Mouse (Mus musculus): ENCODE data around the gene Asap3.

Asap3 gene

GRCm38 (mm10) chr4:136259916-136260315, 53.8 kb downstream of the Asap3 start:
- no peak for DNase-seq (ENCODE audit: low spot score)

GRCm38 (mm10) chr4:136260491-136261180, 54.5 kb downstream of the Asap3 start:
- peak; percentile 79 for DNase-seq (ENCODE audit: low spot score)

DNA sequence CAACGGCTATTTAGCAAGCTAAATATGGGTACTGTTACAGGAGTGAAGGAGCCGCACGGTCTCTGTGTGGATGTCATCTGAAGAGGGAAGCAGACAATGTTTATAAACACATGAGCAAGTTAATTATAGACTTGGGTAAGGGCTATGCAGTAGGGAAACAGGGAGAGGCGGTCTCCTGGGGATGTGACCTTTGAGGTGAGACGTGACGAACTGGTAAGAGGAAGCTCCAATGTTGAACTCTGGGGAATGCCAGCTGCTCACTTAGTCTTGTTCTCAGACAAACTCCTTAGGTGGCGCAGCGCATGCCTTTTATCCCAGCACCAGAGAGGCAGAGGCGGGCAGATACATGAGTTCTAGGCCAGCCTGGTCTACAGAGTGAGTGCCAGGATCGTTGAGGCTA, 55.7 kb downstream of the Asap3 start:
- no peak for DNase-seq (ENCODE audit: low spot score)

DNA sequence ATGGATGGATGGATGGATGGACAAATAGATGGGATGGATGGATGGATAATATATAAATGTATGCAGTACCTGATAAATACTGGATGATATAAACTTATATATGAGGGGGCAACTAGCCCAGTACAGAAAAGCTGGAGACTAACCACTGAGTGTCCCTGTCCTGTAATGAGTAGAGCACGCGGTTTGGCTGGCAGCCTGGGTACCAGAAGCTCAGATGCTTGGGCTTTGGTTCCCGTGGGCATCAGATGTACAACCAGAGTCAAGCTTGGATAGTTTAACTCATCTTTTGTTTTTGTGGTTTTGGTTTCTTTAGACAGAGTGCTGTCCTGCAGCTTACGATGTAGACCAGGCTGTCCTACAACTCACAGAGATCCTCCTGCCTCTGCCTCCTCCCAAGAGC, 57.4 kb downstream of the Asap3 start:
- DNase-seq (ENCODE audit: low spot score): no peak

- DNase-seq (ENCODE audit: low spot score): no peak
Observed at GRCm38 (mm10) chr4:136266716-136267343, 60.7 kb downstream of the Asap3 start.

GRCm38 (mm10) chr4:136268912-136269311, 62.7 kb downstream of the Asap3 start:
- DNase-seq (ENCODE audit: low spot score): no peak

GRCm38 (mm10) chr4:136270648-136271047, 64.5 kb downstream of the Asap3 start:
- no peak for DNase-seq (ENCODE audit: low spot score)

- no peak for DNase-seq (ENCODE audit: low spot score)
Observed at GRCm38 (mm10) chr4:136281097-136281496, 74.9 kb downstream of the Asap3 start.

- no peak for DNase-seq (ENCODE audit: low spot score)
Observed at GRCm38 (mm10) chr4:136281611-136282010, 75.4 kb downstream of the Asap3 start.

DNA sequence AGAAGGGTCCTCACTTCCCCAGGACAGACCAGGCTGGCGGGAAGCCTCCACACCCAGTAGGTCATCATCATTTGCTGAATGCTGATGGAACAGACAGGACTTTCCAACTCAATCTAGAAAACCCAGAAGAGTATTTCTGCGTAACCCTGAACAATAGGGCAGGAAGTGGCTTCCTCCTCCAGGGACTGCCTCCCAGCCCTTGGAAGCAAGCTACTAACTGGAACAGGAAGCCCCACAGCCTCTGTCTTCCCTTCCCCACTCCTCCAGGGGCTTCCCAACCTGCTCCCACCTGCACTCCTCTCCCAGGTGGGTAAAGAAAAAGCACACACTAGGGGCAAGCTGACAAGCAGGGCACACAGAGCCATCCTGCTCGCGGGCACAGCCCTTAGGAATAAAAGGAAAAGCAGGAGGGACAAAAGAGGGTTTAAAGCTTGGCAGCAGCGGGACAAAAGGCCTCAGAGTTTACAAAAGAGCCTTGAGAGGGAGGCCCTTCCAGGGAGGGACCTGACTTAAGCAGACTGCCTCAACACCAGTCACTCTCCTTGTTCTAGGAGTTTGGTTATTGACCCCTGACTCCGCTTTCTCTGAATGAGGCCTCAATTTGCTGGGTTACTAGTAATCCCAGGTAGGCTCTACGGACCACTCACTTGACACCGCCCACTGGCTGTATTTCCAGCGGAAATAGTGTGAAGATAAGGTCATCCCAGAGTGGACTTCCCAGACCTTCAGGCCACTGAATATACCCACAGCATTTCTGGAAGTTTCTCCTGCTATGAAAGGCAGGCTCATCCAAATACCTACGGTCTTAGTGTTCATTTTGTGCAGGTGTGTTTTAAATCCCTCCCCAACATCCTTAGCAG, 76.7 kb downstream of the Asap3 start:
- DNase-seq (ENCODE audit: low spot score): no peak

DNA sequence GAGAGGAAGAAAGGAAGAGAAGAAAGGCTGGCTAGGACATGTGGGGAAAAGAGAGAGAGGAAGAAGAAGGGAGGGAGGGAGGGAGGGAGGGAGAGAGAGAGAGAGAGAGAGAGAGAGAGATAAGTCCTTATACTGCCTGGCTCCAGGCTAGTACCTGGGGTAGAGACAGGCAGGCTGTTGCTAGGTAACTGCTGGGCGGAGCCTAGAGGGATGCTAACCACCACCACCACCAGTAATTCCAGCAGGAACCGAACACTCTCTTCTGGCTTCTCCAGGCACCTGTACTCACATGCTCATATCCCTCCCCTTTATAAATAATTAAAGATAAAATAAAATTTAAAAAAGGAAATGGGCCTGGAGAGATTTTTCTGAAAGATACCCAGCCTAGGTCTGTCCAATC, 77.6 kb downstream of the Asap3 start:
- no peak for DNase-seq (ENCODE audit: low spot score)

DNA sequence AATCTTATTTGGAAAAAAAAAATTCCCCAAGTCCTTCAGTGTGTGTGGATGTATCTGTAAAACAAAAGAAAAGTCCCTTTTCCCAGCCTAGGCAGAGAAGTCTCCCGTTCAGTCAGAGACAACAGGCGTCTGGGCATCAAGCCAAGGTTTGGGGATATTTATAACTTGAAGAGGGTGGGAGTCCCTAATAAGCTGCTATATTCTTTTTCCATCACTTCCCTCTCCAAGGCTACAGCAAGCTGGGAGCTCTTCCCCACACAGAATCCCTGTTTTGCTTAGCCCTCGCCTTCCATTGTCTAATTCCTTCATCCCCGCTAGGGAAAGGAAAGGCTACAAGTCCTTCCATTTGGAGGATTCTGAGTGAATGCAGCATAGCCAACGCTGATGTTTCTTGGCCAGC, 78.3 kb downstream of the Asap3 start, which contains the start of gene Zfp46:
TSS of gene Zfp46 (plus strand) at position 229 of the 400 bp plus-strand sequence.
- peak; percentile 89 for DNase-seq (ENCODE audit: low spot score)

DNA sequence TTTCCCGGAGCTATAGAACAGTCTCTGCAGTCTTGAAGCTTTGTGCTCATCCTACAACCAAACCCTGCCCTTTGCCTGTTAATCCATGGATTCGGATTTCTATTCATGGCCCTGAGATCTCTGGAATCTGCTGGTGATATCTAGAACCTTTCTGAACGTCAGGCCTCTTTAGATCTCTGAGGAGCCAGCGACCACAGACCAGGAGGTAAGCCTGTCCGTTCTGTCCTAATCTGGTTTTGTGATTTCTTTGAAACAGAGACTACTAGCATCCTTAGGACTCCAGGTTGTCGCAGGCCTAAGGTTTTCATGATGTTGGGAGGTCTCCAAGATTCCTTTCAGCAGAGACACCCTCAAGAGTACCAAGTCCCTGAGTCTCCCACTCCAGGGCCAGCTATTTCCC, 78.7 kb downstream of the Asap3 start:
- DNase-seq (ENCODE audit: low spot score): peak; percentile 29

GRCm38 (mm10) chr4:136285348-136285810, 79.2 kb downstream of the Asap3 start:
- peak; percentile 96 for DNase-seq (ENCODE audit: low spot score)

DNA sequence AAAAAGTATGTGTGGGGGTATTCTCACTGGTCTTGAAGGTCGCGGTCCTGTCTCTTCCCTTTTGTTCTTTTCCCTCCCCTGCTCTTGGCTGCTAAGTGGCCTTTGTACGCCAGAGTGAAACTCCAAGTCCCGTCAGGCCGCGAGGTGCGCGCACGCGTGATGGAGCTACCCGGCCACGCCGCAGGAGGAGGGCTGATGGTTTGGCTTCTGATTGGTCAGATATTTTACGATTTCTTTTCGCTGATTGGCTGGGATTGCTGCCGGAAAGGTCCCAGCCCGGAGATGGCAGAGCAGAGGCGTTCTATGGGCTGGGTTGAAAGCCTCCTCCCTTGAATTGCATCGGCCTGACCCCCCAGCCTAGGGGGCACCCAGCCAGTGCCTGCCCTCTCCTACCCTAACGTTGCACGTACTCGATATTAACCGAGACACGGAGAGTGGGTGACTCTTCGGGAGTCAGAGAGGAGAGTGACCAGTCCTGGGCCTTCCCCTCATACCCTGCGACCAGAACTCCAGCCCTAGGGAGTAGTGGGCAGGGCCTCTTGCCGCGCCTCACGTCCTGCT, 79.7 kb downstream of the Asap3 start:
- DNase-seq (ENCODE audit: low spot score): peak; percentile 97

DNA sequence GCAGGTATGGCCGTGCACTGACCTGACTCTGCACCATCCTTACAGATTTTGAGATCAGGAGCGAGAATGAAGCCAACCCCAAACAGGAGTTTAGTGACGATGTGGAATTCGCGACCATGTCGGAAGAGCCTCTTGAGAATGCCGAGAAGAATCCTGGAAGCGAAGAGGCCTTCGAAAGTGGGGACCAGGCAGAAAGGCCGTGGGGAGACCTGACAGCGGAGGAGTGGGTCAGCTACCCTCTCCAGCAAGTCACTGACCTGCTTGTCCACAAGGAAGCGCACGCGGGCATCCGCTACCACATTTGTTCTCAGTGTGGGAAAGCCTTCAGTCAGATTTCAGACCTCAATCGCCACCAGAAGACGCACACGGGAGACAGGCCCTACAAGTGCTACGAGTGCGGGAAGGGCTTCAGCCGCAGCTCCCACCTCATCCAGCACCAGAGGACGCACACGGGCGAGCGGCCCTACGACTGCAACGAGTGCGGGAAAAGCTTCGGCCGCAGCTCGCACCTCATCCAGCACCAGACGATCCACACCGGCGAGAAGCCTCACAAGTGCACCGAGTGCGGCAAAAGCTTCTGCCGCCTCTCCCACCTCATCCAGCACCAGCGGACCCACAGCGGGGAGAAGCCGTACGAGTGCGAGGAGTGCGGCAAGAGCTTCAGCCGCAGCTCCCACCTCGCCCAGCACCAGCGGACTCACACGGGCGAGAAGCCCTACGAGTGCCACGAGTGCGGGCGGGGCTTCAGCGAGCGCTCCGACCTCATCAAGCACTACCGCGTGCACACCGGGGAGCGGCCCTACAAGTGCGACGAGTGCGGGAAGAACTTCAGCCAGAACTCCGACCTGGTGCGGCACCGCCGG, 84.0 kb downstream of the Asap3 start:
- DNase-seq (ENCODE audit: low spot score): no peak

GRCm38 (mm10) chr4:136290781-136291595, 84.8 kb downstream of the Asap3 start:
- no peak for DNase-seq (ENCODE audit: low spot score)

- DNase-seq (ENCODE audit: low spot score): no peak
Observed at GRCm38 (mm10) chr4:136291692-136292091, 85.5 kb downstream of the Asap3 start.
